Mouse (Mus musculus) adrenal gland, postnatal 25 days (tissue): Measurements from ENCODE around the gene Slc16a11. TPM values are rescaled to one million over a fixed set of nuclear protein-coding genes. Genes with fewer than 3 reads are reported as not detected.
A peak's percentile ranks its signal among the peaks of the same experiment; 100 is the strongest.
"Not testable (repeated sequence)": the region's sequence is repeated elsewhere in the genome, so short reads cannot be mapped to it uniquely, and the experiment has no call there.

Experiments used
- DNase-seq: peaks from one replicate; pipeline ENCODE4 v3.0.0; 2021; ENCODE audit warnings: mixed read lengths
- long read RNA-seq: library from polyadenylated mRNA; stranded (forward); transcript quantifications from one replicate; pipeline ENCODE4 v2.0.0, GENCODE M21; 2021
- total RNA-seq: library from RNA; stranded (reverse); gene quantifications from 2 replicates; pipeline ENCODE4 v1.2.3, GENCODE M21; 2021

Gene Slc16a11
- 2.4 TPM in 1 of 2 replicates, not detected in the other for total RNA-seq
- long read RNA-seq, partial matches to known transcripts: 7 of 20 reads
- long read RNA-seq, other reads (novel, unspliced or antisense): 7 of 20 reads

GRCm38 (mm10) chr11:70212423-70212822, at the start of gene Slc16a11:
Gene Slc16a11, plus strand, starts transcription at chr11:70212752.
- DNase-seq: no peak

GRCm38 (mm10) chr11:70165972-70166921, 46.3 kb upstream of the Slc16a11 start:
- no peak for DNase-seq

GRCm38 (mm10) chr11:70168136-70168535, 44.4 kb upstream of the Slc16a11 start:
- DNase-seq: no peak

- DNase-seq: not testable (repeated sequence)
Observed at GRCm38 (mm10) chr11:70169471-70169870, 43.1 kb upstream of the Slc16a11 start.

GRCm38 (mm10) chr11:70170291-70170690, 42.3 kb upstream of the Slc16a11 start:
- DNase-seq: no peak

GRCm38 (mm10) chr11:70171181-70171580, 41.4 kb upstream of the Slc16a11 start:
- no peak for DNase-seq

GRCm38 (mm10) chr11:70171847-70172246, 40.7 kb upstream of the Slc16a11 start:
- no peak for DNase-seq

- DNase-seq: no peak
Observed at GRCm38 (mm10) chr11:70172298-70172697, 40.3 kb upstream of the Slc16a11 start.

- no peak for DNase-seq
Observed at GRCm38 (mm10) chr11:70174491-70174890, 38.1 kb upstream of the Slc16a11 start.

- no peak for DNase-seq
Observed at GRCm38 (mm10) chr11:70177647-70178046, 34.9 kb upstream of the Slc16a11 start.

GRCm38 (mm10) chr11:70178311-70178710, 34.2 kb upstream of the Slc16a11 start:
- no peak for DNase-seq

GRCm38 (mm10) chr11:70178756-70179155, 33.8 kb upstream of the Slc16a11 start:
- DNase-seq: no peak

GRCm38 (mm10) chr11:70179401-70179800, 33.2 kb upstream of the Slc16a11 start:
- peak; percentile 36 for DNase-seq

- DNase-seq: no peak
Observed at GRCm38 (mm10) chr11:70180496-70180895, 32.1 kb upstream of the Slc16a11 start.

GRCm38 (mm10) chr11:70185120-70185519, 27.4 kb upstream of the Slc16a11 start:
- DNase-seq: no peak

GRCm38 (mm10) chr11:70189319-70190134, 23.0 kb upstream of the Slc16a11 start:
- peak; percentile 68 for DNase-seq

GRCm38 (mm10) chr11:70191188-70191587, 21.4 kb upstream of the Slc16a11 start:
- no peak for DNase-seq

GRCm38 (mm10) chr11:70192157-70192556, 20.4 kb upstream of the Slc16a11 start:
- DNase-seq: no peak

GRCm38 (mm10) chr11:70193354-70194285, 18.9 kb upstream of the Slc16a11 start:
- DNase-seq: no peak

- no peak for DNase-seq
Observed at GRCm38 (mm10) chr11:70198332-70198731, 14.2 kb upstream of the Slc16a11 start.

- DNase-seq: no peak
Observed at GRCm38 (mm10) chr11:70199107-70199506, 13.4 kb upstream of the Slc16a11 start.
